Mouse (Mus musculus): ENCODE measurements around the gene Lyst. TPM values are rescaled to one million over a fixed set of nuclear protein-coding genes. Genes with fewer than 3 reads are reported as not detected.
"Not testable (repeated sequence)": the region's sequence is repeated elsewhere in the genome, so short reads cannot be mapped to it uniquely, and the experiment has no call there.

Lyst gene
- polyA plus RNA-seq, 1 experiment from 2014 or later, result 4.2 TPM

DNA sequence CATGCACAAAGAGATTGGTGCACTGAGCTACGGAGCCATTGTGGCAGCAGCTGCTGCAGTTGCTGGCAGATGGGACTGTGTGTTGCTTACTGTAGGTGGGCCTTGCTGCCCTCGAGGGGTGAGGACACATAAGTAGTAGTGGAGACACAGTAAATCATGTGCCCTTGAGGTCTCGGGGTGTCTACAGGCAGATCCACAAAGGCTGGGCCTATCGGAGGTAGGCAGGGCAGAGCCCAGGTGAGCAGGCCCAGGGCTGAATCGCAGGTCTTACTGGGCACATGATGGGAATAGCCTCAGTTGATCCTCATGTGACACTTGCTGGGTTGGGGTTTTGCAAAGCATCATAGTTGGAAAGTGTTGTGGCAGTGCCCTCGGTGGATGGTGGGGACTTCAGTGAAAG, 196.8 kb downstream of the Lyst start:
- H3K27me3 ChIP-seq, result peaks cover 41% of the 10 kb centered on the region
- WGBS, result 80% methylated on average over 6 of the region's 6 CpGs
- no peak for ATAC-seq (ENCODE audit: insufficient number of reproducible peaks, insufficient read depth, low FRiP score, low TSS enrichment)

DNA sequence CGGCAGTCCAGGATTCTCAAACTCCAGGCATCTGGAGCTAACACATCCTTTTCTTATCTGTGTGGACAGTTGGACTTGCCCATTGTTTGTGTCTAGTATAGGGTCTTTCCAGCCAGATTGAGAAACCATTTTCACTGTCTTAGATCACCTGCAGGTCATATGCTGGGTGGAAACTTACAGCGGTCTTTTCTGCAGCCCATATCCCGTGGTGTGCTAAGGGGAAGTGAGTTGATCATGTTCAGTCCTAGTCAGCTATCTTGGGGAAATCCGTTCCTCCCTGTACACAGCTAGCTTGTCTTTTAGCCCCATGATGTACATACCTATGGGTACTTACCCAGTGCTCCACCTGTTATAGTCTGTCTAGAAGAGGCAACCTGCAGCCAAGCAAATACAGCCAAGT, 197.9 kb downstream of the Lyst start:
- ATAC-seq (ENCODE audit: insufficient number of reproducible peaks, insufficient read depth, low FRiP score, low TSS enrichment), result no peak
- Histone ChIP-seq H3K27ac (no peak overlapping the region), H3K9ac (no peak overlapping the region), H3K9me3 (no peaks in the 10 kb centered on the region), H3K4me2 (replicated peaks) (no peak overlapping the region), H3K27me3 (peaks cover 37% of the 10 kb centered on the region), H3K4me3 (no peak overlapping the region), H3K4me1 (no peaks in the 10 kb centered on the region), H3K36me3 (no peaks in the 10 kb centered on the region)
- WGBS, result 86% methylated on average over 4 of the region's 4 CpGs

More for the DNA sequence above, 196.8 kb downstream of the Lyst start:
- H3K9me3 ChIP-seq, result no peaks in the 10 kb centered on the region
- no peak overlapping the region for H3K4me3 ChIP-seq
- no peak overlapping the region for H3K4me2 ChIP-seq (replicated peaks)
- no peak overlapping the region for H3K27ac ChIP-seq
- no peaks in the 10 kb centered on the region for H3K36me3 ChIP-seq
- no peaks in the 10 kb centered on the region for H3K4me1 ChIP-seq
- no peak overlapping the region for H3K9ac ChIP-seq

DNA sequence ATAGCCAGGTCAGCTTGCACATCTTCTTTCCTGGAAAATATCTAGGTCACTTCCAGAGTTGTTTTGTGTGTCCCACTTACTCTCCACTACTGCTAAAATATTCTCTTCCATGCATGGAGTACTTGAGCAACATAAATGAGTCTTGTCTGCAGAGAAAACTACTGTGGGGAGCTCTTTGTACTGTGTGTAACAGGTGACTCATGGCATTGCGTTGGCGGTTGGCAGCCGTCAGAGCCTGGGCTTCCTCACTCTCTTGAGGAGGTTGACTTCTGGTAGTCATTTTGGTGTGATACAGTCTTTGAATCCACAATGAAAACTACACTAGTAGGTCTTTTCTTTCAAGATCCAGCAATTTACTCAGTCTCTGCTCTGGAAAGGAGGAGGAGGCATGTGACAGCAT, 201.8 kb downstream of the Lyst start:
- H3K4me2 ChIP-seq (replicated peaks), result no peak overlapping the region
- no peaks in the 10 kb centered on the region for H3K9me3 ChIP-seq
- no peaks in the 10 kb centered on the region for H3K4me1 ChIP-seq
- H3K36me3 ChIP-seq, result no peaks in the 10 kb centered on the region
- H3K27me3 ChIP-seq, result peaks cover 3% of the 10 kb centered on the region; the same call in 1 of the 2 replicates
- H3K9ac ChIP-seq, result no peak overlapping the region
- H3K4me3 ChIP-seq, result no peak overlapping the region
- H3K27ac ChIP-seq, result no peak overlapping the region
- 97% methylated on average over 3 of the region's 3 CpGs for WGBS
- ATAC-seq (ENCODE audit: insufficient number of reproducible peaks, insufficient read depth, low FRiP score, low TSS enrichment), result no peak

DNA sequence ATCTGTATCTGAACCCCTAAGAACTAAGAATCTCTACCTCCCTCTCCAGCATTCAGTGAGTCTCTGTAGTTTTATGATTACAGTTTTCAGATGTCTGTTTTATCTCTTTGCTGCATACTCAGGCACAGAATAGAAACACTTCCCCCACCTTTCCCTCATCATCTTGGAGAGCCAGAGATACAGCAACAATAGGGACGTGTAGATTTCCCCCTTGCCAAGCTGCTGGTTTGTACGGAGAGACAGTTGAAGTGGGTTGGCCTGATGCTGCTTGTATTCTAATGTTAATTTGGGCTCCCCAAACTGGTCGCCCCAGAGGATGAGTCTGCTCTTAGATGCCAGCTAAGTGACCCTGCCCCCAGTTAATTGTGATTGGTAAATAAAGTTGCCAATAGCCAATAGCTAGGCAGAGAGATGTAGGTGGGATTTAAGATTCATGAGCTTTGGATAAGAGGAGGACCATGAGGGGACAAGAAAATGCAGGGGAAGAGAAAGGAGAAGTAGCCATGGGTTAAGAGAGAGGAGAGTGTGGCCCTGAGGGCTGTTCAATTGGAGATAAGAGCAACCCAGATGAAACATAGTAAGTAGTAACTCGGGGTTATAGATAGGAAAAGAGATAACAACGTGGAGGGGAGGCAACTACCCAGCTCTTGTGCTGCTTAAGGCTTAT, 205.1 kb downstream of the Lyst start:
- H3K4me3 ChIP-seq, result no peak overlapping the region
- 31% methylated on average over 5 of the region's 5 CpGs for whole genome bisulfite sequencing
- no peaks in the 10 kb centered on the region for H3K4me1 ChIP-seq
- no peaks in the 10 kb centered on the region for H3K36me3 ChIP-seq
- no peaks in the 10 kb centered on the region for H3K27me3 ChIP-seq
- H3K4me2 ChIP-seq (replicated peaks), result no peak overlapping the region
- H3K9ac ChIP-seq, result no peak overlapping the region
- ATAC-seq (ENCODE audit: insufficient number of reproducible peaks, insufficient read depth, low FRiP score, low TSS enrichment), result no peak
- H3K9me3 ChIP-seq, result no peaks in the 10 kb centered on the region
- H3K27ac ChIP-seq, result no peak overlapping the region

DNA sequence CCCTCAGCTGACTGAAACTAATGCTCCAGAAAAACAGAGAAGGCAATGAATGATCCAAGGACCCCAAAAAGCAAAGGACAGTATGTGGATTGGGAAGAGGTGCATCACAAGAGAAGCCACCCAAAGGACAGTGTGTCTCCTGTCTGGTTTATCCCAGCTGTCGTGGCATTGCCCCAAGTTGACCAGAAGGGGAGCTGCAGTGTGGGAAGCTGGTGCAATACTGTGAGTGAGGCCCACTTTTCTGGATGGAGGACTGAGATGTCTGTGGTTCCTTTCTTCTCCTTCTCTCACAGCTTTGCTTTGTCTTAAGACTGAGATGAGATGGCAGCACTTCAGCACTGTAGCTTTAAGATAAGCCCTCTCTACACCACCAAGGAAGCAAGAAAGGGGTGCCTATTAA, 205.9 kb downstream of the Lyst start:
- Histone ChIP-seq H3K4me3 (no peak overlapping the region), H3K27ac (no peak overlapping the region), H3K9me3 (no peaks in the 10 kb centered on the region), H3K4me1 (no peaks in the 10 kb centered on the region), H3K27me3 (no peaks in the 10 kb centered on the region), H3K36me3 (no peaks in the 10 kb centered on the region), H3K4me2 (replicated peaks) (no peak overlapping the region), H3K9ac (no peak overlapping the region)
- no peak for ATAC-seq (ENCODE audit: insufficient number of reproducible peaks, insufficient read depth, low FRiP score, low TSS enrichment)
- 87% methylated on average over 1 of the region's 1 CpGs for WGBS

DNA sequence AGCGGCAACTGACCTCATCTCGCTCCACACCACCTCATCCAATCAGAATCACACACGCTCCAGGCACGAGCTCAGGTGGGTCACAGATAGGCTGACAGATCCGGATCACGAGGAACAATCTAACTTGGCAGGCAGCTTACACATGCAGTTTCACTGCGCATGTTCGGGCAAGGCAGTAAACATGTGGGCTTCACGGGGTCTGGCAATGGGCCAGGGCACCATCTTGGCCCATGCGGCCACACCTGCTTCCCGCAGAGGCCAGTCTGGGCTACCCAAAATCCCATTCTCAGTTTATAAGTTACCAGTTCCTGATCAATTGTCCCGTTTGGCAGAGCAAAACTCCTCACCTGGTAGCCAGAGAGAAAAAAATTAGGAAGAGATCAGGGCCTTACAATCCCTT, 207.6 kb downstream of the Lyst start:
- H3K36me3 ChIP-seq; H3K9me3 ChIP-seq; H3K27me3 ChIP-seq; ATAC-seq (ENCODE audit: insufficient number of reproducible peaks, insufficient read depth, low FRiP score, low TSS enrichment); H3K4me2 ChIP-seq (replicated peaks); H3K4me1 ChIP-seq; H3K27ac ChIP-seq; H3K9ac ChIP-seq; H3K4me3 ChIP-seq: not testable (repeated sequence)
- whole genome bisulfite sequencing, result 90% methylated on average over 12 of the region's 12 CpGs

DNA sequence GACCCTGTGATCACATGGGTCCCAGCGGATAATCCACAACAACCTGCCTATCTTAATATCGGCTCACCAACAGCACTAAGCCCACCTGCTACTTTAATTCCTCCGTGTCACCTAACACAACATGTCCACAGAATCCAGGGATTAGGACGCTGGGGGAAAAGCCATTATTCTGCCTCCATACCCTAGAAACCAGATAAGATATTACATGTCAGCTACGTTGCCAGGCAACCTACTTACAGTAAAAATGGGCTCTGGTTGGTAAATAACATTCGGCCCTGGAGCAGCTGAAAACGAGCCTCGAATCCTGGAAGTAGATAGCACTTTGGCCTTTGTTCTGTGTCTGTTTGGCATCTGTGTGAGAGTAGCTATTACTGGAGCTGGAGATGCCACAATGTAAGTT, 208.6 kb downstream of the Lyst start:
- no peaks in the 10 kb centered on the region for H3K27me3 ChIP-seq
- 83% methylated on average over 8 of the region's 8 CpGs for WGBS
- H3K27ac ChIP-seq, result no peak overlapping the region
- no peak for ATAC-seq (ENCODE audit: insufficient number of reproducible peaks, insufficient read depth, low FRiP score, low TSS enrichment)
- H3K4me1 ChIP-seq, result no peaks in the 10 kb centered on the region
- H3K4me3 ChIP-seq, result no peak overlapping the region
- no peak overlapping the region for H3K4me2 ChIP-seq (replicated peaks)
- no peaks in the 10 kb centered on the region for H3K9me3 ChIP-seq
- H3K9ac ChIP-seq, result no peak overlapping the region
- no peaks in the 10 kb centered on the region for H3K36me3 ChIP-seq

DNA sequence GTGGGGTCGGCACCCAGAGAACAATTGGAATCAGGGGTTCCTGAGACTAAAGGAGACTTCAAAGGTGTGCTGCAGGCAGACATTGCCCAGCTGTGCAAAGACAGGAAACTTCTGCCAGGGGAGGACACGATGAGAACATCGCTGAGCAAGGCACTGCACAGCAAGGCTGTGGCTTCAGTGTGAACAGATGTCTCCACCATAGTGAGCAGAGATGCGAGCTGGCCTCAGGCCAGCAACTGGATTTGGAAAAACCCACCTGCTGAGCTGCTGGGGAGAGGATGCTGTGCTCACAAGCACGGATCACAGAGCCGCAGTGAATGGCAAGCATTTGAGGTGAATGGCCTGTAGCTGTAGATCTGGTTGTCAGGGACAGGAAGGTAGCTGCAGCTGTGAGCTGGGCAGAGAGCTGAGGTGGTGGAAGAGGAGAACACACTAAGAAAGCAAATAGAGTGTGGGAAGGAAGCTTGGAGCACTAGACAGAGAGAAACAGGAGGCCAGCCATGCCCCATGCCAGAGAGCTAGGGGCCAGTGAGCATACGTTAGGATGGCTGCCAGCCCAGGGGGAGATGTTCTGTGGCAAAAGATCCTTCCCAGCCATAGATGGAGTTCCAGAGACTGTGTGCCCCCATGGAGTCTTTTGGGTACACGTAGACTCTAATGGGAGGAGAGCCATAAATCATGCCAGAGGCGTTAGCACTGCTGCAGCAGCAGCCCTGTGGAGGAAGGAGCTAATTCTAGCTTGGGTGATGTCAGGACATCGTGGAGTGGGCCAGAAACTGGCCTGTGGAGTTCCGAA, 218.3 kb downstream of the Lyst start:
- WGBS, result 38% methylated on average over 11 of the region's 11 CpGs
- Histone ChIP-seq H3K36me3 (no peaks in the 10 kb centered on the region), H3K9ac (no peak overlapping the region), H3K4me2 (replicated peaks) (no peak overlapping the region), H3K27ac (no peak overlapping the region), H3K27me3 (no peaks in the 10 kb centered on the region), H3K4me3 (no peak overlapping the region), H3K9me3 (no peaks in the 10 kb centered on the region), H3K4me1 (no peaks in the 10 kb centered on the region)
- ATAC-seq (ENCODE audit: insufficient number of reproducible peaks, insufficient read depth, low FRiP score, low TSS enrichment), result 0 out of 2 replicates have a peak, but pooled peaks have one; percentile 41

DNA sequence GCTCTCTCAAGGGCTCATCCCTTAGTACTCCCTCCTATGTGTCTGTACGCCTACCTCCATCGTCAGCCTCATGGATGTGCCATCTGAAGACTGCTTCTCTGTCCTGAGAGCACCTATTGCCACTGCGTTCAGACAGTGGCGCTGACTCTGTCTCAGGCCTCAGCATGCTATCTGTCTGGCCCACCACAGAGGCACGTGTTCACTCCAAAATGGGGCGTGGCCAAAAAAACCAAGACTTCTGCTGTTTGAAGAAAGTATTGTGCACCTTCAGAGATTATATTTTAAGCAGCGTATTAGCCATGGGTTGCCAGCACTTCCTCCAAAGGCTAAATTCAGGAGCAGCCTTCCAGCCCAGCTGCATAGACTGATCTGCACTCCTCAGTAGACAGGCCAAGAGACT, 220.7 kb downstream of the Lyst start:
- Histone ChIP-seq H3K4me3 (no peak overlapping the region), H3K9me3 (no peaks in the 10 kb centered on the region), H3K27me3 (no peaks in the 10 kb centered on the region), H3K4me2 (replicated peaks) (no peak overlapping the region), H3K9ac (no peak overlapping the region), H3K36me3 (no peaks in the 10 kb centered on the region), H3K27ac (no peak overlapping the region), H3K4me1 (no peaks in the 10 kb centered on the region)
- no peak for ATAC-seq (ENCODE audit: insufficient number of reproducible peaks, insufficient read depth, low FRiP score, low TSS enrichment)
- WGBS, result 84% methylated on average over 7 of the region's 7 CpGs

DNA sequence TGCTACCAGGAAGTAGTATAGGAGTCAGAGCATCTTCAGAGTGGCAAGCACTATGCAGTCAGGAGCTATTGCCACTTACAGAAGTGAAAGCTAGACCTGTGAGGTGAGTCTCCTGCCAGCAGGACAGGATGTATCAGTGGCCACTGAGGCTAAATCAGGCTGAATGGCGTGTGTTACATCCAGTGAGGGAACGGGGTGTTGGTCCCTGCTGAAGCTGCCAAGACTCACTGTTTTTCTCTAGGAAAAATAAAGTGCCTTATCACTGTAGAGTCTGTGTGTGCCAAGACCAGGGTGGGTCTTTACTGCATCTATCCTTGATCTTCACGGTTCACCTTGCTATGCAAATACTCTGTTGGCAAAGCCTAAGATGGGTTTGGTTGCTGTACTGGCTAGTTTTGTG, 228.5 kb downstream of the Lyst start:
- Histone ChIP-seq H3K4me2 (replicated peaks) (no peak overlapping the region), H3K9me3 (no peaks in the 10 kb centered on the region), H3K36me3 (no peaks in the 10 kb centered on the region), H3K4me3 (no peak overlapping the region), H3K9ac (no peak overlapping the region), H3K27me3 (no peaks in the 10 kb centered on the region), H3K4me1 (no peaks in the 10 kb centered on the region), H3K27ac (no peak overlapping the region)
- 83% methylated on average over 3 of the region's 3 CpGs for WGBS
- no peak for ATAC-seq (ENCODE audit: insufficient number of reproducible peaks, insufficient read depth, low FRiP score, low TSS enrichment)

DNA sequence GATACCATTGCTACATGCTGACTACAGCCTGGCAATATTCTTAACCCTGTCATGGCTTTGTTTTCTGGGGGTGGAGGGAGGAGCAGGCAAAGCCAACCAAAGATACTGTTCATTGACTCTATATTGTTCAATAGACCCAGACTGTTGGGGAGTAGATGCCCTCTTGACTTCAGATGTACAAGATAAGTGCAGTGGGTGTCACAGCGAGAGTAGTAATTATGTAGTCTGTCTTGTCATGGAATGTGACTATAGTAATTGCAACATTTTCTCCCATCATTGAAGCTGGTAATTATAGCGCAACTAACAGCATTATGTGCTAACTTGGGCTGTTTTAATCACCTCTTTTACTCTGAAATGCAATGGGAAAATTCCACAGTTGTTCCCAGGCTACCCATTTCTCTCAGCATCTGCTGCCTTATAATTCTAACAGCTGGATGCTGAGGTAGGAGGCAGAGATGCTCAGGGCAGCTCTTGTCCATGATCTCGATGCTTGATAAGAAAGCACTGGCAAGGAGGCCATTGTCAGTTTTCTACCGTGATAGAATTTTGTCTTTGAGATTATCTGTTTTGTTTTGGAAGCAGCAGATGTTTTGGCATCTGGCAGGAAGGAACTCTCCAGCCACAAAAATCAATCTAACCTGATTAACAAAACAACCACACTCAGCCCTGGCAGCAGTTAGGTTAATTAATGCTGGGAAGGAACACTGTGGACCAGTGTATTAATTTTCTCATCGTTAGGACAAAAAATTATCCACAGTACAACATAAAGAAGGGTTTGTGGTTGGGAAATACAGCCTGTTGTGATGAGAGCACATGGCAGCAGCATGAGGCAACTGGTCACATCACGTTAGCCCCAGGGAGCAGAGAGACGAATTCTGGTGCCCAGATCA, 230.3 kb downstream of the Lyst start:
- ATAC-seq (ENCODE audit: insufficient number of reproducible peaks, insufficient read depth, low FRiP score, low TSS enrichment), result no peak
- WGBS, result 60% methylated on average over 7 of the region's 7 CpGs
- no peak overlapping the region for H3K4me2 ChIP-seq (replicated peaks)

More for the DNA sequence above, 230.3 kb downstream of the Lyst start:
- no peaks in the 10 kb centered on the region for H3K9me3 ChIP-seq
- no peaks in the 10 kb centered on the region for H3K4me1 ChIP-seq
- no peak overlapping the region for H3K9ac ChIP-seq
- no peak overlapping the region for H3K4me3 ChIP-seq
- no peaks in the 10 kb centered on the region for H3K27me3 ChIP-seq
- no peaks in the 10 kb centered on the region for H3K36me3 ChIP-seq
- no peak overlapping the region for H3K27ac ChIP-seq
